Mouse (Mus musculus) spleen, postnatal 0 days (tissue): ENCODE measurements around the gene Epp13. TPM values are rescaled to one million over a fixed set of nuclear protein-coding genes. Genes with fewer than 3 reads are reported as not detected.

Source experiments
- polyA plus RNA-seq: library from polyadenylated mRNA; unstranded; fragments of >200 nt; fragmentation: Nextera tagmentation; extraction: Ambion mirVana; gene quantifications from 2 replicates; pipeline ENCODE4 v1.2.1, GENCODE M21; 2015

Gene Epp13
- polyA plus RNA-seq, result not detected in 2 replicates

GRCm38 (mm10) chr7:6252410-6252809, at the start of gene Epp13:
TSS of gene Epp13 (plus strand) at chr7:6252710.

DNA sequence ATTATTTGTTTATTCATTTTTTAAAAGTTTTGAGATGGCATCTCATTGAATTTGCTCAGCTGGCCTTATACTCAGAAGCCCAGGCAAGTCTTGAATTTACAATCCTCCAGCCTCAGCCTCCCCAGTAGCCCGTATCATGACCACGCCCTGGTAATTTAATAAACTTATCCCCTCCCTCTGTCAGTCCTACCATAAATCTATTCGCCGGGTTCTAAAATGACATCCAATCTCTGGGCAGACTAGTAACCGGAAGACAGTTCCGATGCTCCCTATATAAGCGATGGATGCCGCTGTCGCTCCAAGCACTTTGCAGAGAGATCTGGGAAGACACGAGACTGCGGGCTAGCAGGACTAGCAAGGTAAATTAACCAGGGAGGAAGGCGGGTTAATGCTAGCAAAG, 30.5 kb upstream of the Epp13 start, which contains the start of gene Zscan5b:
TSS of gene Zscan5b (plus strand) at position 301 of the 400 bp plus-strand sequence.

GRCm38 (mm10) chr7:6285842-6286705, 33.6 kb downstream of the Epp13 start, which contains the start of gene Zfp667:
TSS of gene Zfp667 (plus strand) at chr7:6286579.

GRCm38 (mm10) chr7:6331233-6331956, 78.9 kb downstream of the Epp13 start, which contains the start of gene Zfp583:
TSS of gene Zfp583 (minus strand) at chr7:6331285.

Other genes with a start within 250 kb of the Epp13 start
- gene Vmn1r65, start 241.7 kb upstream of the Epp13 start, polyA plus RNA-seq, result not detected in 2 replicates
- not detected in 2 replicates for gene Nlrp4c, start 207.5 kb upstream of the Epp13 start, polyA plus RNA-seq
- gene Zfp787, start 96.7 kb upstream of the Epp13 start, polyA plus RNA-seq, result 26.7 and 27.5 TPM in 2 replicates
- gene Zfp444, start 80.5 kb upstream of the Epp13 start, polyA plus RNA-seq, result 17.3 and 19.8 TPM in 2 replicates
- gene Galp, start 55.6 kb upstream of the Epp13 start, polyA plus RNA-seq, result not detected in 2 replicates
- gene Zscan5b, start 30.4 kb upstream of the Epp13 start, polyA plus RNA-seq, result not detected in 2 replicates
- 3.9 and 4.1 TPM in 2 replicates for gene Zfp667, start 33.9 kb downstream of the Epp13 start, polyA plus RNA-seq
- 1.8 and 2.0 TPM in 2 replicates for gene Zfp583, start 78.6 kb downstream of the Epp13 start, polyA plus RNA-seq
- 0.28 and 0.38 TPM in 2 replicates for gene Gm3854, start 91.0 kb downstream of the Epp13 start, polyA plus RNA-seq
- 1.1 and 1.4 TPM in 2 replicates for gene Zfp78, start 110.6 kb downstream of the Epp13 start, polyA plus RNA-seq
- gene Zfp28, start 130.6 kb downstream of the Epp13 start, polyA plus RNA-seq, result 1.4 and 1.5 TPM in 2 replicates
- gene Smim17, start 146.0 kb downstream of the Epp13 start, polyA plus RNA-seq, result 0.21 TPM in 1 of 2 replicates, not detected in the other
- not detected in 2 replicates for gene Gm20715, start 157.6 kb downstream of the Epp13 start, polyA plus RNA-seq
- gene Olfr1344, start 186.0 kb downstream of the Epp13 start, polyA plus RNA-seq, result not detected in 2 replicates
- not detected in 2 replicates for gene Olfr1336, start 203.5 kb downstream of the Epp13 start, polyA plus RNA-seq
- not detected in 2 replicates for gene Olfr1346, start 214.4 kb downstream of the Epp13 start, polyA plus RNA-seq
- not detected in 2 replicates for gene Olfr5, start 234.2 kb downstream of the Epp13 start, polyA plus RNA-seq
- not detected in 2 replicates for gene Olfr1347, start 247.0 kb downstream of the Epp13 start, polyA plus RNA-seq